Mouse (Mus musculus) left cerebral cortex, adult 9 months (tissue): ENCODE data around the gene Ern1.
"Not testable (repeated sequence)": the region's sequence is repeated elsewhere in the genome, so short reads cannot be mapped to it uniquely, and the experiment has no call there.

Source experiments
- DNase-seq, 2 experiments: peaks; one replicate each; pipeline ENCODE4 v3.0.0; 2022; ENCODE audit warnings: low spot score in 2 of 2

The Ern1 gene

DNA sequence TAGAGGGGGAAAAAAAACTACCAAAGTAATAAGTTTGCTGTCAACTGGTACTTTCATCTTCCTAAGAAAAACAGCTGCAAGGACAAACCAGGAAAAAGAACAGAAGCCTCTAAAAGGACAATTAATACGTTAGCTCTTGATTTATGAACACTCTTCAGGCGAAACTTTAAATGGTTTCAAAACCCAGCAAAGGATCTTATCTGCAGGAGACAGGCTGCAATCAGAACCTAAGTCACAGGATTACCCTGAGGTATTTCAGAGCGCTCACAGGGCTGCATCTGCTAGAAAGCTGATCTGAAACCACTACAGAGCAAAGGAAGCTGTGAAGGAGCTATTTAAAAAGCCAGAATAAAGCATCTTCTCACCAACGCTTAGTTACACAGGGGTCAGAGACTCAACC lies 6.0 kb downstream of the Ern1 start:
- DNase-seq: no peak

DNA sequence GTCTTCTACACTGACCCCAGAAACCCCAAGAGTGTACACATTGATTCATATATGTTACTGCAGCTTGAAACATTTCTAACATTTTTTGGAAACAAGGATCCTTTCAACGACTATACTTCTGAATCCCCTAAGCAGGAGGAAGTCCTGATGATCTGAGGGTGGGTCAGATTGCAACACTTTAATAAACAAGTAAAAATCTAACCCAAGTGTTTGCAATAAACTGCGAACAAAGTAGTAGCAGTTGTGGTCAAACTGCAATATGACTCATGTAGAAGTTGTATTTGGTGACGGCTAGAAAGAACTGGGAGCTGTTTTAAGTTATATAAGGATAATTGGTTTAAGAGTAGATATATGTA lies 7.1 kb downstream of the Ern1 start:
- no peak for DNase-seq

DNA sequence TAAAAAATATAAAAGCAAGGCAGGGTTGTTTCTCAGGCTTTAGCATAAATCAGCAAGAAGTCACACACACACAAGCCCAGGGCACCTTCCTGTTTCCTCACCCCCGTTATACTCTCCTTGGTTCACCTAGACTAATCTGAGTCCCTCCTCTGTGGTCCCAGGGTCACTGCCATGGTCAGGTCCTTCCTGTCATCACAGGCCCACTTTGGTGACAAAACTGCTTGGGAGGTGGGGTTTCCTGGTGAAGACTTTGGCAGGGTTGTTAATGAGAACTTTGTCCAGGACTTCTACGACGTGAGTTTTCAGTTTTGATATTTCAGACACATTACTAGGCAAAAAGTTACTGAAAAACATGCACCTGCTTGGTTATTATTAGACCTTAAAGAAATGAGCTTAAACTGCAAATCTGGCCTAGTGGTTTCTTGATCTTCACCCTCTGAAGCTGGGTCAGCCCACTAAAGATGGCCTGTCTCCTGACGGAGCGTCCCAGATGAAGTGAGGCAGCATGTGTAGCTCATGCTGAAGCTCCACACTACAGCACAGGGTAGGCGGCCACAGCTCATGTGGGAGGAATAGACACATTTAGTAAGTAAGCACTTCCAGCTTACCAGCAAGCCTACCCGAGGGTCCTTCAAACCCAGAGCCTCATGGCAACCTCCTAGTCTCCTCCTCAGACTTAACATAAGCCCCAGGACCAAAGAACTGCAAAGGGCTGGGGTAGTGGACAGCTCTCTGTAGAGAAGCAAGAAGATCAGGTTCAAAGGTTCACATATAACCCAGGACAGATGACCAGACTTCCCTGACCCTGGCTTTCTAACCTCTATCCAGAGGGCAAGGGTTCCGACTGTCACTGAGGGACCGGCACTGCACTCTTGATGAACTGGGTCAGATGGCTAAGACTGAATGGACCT lies 7.8 kb downstream of the Ern1 start:
- DNase-seq: no peak

DNA sequence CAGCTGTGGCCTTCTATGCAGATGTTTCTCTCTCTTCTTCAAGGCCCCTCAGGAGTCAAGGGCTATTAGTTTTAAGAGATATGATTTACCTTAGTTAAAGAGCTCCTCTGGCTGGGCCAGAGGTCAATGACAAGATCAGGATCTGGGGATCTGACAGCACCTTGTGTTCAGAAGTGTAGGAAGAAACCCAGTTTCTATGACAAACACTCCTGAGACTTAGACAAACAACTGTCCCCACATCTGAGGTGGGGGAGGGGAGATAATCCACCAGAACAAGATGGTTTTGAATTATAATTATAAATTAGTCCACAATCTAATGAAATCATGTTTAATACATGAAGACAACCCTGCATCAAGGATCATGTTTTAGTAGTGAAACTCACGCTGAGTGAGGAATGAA lies 8.9 kb downstream of the Ern1 start:
- DNase-seq: no peak

DNA sequence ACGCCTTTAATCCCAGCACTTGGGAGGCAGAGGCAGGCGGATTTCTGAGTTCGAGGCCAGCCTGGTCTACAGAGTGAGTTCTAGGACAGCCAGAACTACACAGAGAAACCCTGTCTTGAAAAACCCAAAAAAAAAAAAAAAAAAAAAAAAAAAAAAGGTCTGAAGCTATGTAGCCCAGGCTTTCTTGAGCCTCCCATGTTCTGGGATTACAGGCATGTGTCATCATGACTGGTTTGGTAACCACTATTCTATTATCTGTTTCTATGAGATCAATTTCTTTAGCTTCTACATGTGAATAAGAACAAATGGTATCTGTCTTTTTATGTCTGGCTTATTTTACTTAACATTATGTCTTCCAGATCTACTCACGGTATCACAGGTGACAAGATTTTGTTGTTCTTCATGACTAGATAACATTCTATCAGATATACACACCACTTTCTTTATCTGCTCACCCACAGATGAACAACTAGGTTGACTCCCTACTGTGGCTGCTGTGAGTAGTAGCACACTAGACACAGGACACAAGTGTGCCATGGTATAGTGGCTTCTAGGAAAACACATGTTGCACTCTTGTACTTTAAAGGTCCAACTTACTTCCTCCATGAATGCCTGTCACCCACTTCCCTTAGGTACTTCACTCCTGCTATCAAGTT lies 10.0 kb downstream of the Ern1 start:
- no peak for DNase-seq

DNA sequence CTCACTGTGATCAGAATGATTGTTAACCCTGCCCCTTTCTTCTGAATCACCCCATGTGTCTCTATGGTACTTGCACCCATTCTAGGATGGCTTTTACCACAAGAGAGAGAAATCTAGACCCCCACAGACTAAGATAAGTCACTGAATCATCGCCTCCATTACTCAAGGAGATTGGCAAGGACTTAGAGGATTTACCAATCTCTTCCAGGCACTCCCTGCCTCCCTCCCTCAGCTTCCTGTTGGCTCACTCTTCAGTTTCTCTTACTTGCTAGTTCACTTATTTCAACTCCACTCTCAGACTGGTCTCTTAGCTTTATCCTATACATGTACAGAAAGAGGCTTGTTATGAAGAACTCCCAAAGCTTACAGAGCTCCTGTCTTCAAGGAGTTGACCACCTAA lies 12.3 kb downstream of the Ern1 start:
- DNase-seq: no peak

DNA sequence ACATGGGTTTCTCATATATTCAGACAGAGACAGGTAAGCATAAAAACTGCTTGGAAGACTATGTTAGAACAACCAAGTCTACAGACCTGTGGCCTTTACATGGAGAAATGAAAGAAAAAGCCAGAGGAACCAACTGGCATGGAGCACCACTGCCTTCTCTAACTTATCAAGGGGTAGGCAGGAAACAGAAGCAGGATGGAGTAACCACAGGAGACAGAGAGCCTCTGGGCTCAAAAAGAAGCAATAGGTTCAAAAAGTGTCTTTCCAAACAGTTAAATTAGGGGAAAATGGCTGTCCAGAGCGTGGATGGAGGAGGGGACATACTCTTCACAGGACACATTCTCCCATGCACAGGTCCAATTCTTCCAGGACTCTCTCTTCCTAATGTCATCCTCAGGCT lies 16.0 kb downstream of the Ern1 start:
- DNase-seq: no peak

DNA sequence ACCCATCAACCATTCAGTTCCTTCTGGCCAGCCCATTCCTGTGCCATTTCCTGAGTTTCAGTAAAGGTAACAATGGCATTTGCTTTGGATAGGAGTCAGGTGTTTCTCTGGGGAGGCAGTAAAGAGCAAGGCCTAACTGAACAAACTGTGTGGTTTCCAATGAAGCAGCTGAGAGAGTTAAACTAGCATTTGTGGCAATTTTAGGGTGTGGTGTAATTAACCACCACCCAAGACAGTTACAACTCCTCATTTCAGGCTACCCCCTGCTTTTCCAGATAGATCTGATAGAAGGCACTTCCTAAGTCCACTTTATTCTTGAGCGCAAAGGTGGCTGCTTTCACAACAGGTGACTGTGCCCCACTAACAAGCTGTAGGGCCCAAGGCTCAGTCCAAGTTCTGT lies 19.1 kb downstream of the Ern1 start:
- DNase-seq: no peak

DNA sequence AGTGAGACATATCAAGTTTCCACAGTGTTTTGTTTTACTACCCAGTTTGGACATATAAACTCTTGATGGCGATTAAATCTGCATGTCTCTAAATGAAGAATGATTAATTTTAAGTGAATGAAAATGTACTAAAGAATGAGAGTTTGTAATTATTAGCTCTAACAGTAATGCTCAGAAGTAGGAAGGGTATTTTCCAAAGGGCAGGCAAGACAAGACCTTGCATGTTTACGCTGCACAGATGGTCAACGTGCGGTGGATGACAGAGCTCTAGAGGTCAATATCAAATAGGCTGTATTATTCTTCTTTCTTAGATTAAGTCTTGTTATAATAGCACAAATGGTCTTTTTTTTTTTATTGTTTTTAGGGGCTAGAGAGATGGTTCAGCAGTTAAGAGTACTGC lies 21.7 kb downstream of the Ern1 start:
- no peak for DNase-seq

DNA sequence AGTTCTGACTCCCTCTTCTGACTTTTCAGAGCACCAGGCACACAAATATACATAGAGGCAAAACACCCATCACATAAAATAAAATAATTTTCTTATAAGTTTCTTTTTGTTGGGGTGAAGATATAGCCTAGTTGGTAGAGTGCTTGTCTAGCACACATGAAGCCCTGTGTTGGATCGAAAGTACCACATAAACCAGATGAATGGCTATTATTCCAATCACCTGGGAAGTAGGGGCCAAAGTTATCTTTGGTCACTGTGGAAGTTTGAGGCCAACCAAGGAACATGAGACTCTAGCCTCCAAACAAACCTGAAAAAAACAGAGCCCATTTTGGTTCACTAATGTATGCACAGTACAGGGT lies 22.1 kb downstream of the Ern1 start:
- DNase-seq: no peak

DNA sequence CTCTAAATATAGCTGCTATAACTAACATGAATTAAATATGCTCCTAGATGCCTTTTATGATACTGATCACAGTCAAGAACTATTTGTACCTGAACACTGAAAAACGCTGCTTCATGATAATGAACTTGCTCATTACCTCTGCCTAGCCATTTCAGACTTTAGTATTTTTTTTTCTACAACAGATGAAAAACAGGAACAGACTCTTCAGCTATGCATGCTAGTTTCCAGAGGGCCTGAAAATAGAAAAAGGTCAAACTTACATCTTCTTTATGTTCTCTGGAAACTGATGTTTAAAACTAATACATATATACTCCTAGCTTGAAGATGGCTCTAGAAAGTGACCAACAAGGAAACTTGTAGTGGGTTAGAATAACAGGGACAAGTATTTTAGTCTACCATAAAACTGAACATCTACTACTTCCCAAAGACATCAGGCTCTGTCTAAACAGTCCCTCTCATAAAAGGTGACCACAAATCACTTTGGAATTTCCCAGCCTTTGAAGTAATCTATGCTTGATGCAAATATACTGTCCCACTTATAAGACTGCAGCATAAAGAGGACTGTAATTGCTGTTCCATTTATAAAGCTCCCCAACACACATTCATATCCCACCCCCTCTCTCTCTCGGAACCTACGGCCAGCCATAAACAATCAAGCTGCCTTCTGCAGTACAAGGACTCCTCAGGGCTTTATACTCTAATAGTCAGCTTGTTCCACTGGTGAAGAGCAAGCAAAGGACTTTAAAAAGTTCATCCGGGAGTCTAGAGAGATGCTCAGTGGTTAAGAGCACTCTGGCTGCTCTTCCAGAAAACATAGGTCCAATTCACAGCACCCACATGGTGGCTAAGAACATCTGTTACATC lies 22.7 kb downstream of the Ern1 start:
- DNase-seq: no peak

DNA sequence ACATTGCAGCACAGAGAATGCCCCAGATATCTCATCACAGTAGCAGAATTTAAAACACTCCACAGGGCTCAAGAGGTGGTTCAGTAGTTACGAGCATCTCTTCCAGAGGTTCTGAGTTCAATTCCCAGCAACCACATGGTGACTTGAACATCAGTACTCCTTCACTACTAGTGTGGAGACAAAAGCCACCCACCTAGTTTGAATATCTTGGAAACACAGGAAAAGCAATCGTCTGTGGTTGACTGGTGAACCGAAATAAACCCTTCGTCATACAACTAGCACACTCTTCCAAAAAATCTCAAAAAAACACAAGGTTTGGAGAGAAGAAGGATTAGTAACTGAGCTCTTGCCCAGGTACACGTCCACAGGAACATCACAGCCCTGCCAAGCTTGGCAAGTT lies 23.8 kb downstream of the Ern1 start:
- no peak for DNase-seq

DNA sequence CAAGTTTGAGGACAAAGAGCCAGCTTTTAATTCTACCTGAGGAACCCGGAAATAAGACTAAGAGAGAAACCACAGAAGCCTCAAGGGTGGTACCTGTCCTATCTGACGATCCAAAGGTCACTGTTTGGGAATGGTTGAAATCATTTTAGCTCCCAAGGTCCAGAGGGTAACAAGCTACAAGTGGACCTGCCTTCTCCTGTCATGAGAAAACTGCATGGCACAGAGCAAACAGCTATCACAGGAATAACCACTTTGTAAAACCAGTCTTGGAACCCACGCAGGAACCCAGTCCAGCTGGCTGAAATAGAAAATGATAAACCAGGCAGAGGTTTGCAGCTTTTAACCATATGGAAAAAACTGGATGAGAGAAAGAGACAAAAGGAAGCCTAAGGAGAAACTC lies 25.3 kb downstream of the Ern1 start:
- peak in 1 of 2 experiments; percentile 44 for DNase-seq

DNA sequence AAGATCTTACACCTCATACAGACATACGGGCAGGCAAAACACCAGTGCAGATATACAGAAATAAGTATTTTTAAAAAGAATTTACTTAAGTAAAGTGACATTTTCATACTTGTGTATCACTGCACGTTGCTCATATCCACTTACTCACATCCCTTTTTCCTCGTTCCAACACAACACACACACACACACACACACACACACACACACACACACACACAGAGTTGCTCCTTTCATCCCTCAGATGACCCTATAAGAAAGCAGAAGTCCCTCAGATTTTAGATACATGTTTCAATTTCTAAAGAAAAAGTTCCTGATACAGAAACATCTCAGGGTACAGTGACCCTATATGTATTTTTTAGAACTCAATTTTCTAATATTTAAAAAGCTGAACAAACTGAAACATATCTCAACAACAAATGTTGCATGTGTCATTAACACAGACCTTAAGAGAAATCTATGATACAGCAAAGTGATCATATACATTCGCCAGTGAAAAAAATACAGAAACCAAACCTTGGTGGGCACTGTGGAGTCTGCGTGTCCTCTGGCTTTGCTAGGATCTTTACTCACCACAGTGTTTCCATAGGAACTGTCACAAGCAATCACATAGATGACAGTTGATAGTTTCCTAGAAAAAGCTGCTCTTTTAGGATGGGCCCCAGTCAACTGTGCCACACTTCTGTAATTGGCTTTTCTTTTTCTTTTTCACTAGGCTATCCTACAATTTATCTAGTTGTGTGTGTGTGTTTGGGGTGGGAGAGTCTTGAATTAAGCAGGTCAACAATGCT lies 26.3 kb downstream of the Ern1 start:
- DNase-seq: no peak

DNA sequence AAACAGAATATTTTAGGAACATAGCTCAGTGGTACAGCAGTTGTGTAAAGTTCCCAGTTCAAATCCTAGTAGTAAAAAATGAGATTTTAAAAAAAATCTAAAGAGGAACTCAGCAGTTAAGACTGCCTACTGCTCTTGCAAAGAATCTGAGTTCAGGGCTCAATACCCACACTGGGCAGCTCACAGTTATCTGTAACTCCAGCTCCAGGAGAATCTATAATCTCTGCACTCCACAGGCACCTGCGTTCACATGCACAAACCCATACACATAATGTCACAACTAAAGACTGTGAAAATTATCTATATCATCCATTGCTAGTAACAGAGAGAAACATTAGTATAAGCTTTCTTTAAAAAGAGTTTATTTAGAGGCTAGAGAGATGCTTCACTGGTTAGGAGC lies 27.0 kb downstream of the Ern1 start:
- no peak for DNase-seq

DNA sequence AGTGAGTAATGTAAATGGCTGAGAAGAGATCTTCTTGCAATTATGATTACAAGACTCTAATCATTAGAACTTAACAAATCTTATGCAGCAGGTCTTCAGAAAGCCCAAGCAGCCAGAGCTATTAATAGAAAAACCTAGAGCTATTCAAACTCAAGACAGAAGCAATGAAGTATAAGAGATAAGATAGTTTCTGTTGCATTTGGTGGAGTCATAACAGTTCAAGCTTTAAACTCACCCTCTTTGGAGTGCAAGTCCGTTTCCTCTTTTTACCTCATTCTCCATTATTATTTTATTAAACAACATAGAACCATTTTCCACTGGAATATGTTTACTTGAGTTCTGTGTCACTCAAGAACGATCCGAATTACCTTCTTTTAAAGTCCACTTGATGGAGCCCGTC lies 29.1 kb downstream of the Ern1 start:
- no peak for DNase-seq

DNA sequence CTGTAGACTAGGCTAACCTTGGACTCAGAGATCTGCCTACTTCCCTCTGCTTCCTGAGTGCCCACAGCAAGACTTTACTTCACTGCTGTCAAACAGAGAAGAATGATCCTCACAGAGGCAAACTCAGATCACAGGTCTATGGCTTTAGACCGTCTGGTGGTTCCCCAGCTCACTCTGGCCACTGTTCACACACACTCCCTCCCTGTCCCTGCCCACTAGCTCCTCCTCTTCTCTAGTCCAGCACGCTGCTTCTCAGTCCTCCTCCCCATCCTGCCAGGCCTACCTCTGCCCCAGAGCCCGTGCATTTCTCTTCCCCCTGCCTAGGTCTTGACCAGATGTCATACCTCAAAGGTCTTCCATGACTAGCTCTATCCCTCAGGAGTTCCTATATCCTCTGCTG lies 44.0 kb downstream of the Ern1 start:
- no peak for DNase-seq

DNA sequence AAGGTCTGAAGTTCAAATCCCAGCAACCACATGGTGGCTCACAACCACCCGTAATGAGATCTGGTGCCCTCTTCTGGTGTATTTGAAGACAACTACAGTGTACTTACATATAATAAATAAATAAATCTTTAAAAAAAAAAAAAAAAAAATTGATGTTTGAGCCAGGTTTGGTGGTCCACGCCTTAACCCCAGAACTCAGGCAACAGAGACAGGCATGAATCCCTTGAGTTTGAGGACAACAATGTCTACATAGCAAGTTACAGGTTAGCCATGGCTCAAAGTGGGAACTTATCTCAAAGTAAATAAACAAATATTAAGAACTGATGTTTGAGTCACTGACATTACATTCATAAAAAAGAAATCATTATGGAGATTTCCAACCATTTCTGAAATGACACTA lies 45.1 kb downstream of the Ern1 start:
- not testable (repeated sequence) for DNase-seq

DNA sequence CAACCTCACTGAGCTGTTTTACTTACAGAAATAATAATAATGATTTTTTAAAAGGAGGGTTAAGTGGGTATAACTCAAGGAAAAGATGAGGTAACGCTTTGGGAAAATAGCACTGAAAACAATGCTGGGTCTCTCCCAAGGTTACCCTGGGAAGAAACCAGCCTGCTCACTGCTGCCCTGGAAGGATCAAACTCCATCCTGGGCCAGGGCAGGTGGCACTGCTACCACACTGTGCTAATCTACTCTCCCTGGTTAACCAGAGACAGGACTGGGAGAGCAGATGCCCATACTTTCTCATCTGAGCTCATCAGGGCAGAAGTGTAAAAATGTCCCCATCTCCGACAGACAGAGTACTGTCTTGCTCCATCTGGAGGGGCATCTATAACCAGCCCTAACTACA lies 47.3 kb downstream of the Ern1 start:
- no peak for DNase-seq

DNA sequence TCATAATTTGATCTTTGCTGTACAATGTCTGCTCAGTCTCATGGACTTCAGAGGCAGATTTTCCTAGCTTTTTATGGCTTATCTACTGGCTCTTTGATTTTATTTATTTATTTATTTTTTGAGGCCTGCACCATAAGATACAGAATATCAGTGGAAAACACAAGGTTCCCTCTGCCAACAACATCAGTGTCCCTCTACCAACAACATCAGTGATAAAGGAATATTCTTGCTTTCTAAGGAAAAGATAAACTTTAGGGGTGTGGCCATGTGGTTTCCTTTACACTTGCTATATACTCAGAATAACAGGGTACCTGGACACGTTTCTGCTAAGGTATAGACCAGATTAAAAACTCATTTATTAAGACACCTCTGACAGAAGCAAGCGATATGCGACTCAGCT lies 48.3 kb downstream of the Ern1 start:
- no peak for DNase-seq

DNA sequence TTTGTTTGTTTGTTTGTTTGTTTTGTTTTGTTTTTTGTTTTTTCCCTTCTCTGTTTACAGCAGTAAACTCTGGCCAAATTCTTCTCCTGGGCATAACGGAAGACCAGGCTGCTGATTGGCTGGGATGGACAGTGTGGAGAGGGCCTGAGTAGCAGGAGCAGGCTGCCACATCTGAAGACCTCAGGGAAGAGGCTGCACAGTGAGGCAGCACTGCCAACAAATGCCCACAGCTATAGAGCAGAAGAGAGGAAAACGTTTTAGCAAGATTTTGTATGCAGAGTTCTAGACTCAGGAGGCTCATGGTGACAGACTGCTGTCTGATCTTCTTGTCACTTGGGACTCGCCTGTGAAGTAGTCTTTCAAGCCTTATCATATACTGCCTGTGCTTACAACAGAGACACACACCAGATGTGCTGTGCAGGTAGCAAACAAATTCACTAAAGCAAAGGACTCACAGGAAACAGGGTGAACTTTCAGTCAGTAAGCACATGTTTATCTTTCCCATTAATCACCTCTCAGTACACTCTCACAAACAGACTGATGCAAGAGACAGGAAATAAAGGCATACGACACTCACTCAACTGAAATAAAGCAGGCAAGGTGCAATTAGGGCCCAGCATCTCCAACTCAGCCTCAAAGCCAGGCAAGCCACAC lies 49.0 kb downstream of the Ern1 start:
- DNase-seq: no peak
